Mouse (Mus musculus) liver, embryonic 12.5 days (tissue): ENCODE measurements around the gene Ncf4. TPM values are rescaled to one million over a fixed set of nuclear protein-coding genes. Genes with fewer than 3 reads are reported as not detected.
"Not testable (repeated sequence)": the region's sequence is repeated elsewhere in the genome, so short reads cannot be mapped to it uniquely, and the experiment has no call there.

Experiments
- ATAC-seq: fragments of 200-750 bp; cut with Nextera tagmentation; 2 replicates; pipeline ENCODE4 v1.8.0; 2017; ENCODE audit warnings: moderate number of reproducible peaks, mild to moderate bottlenecking, moderate library complexity
- H3K27ac ChIP-seq: fragments of 300-500 bp; sonication (generic); 2 replicates; pipeline ENCODE4 v1.5.1; 2016; ENCODE audit warnings: mild to moderate bottlenecking
- H3K27me3 ChIP-seq: fragments of 300-500 bp; sonication (generic); replicated peaks from 2 replicates; pipeline ENCODE4 v1.6.1; 2016; ENCODE audit warnings: mild to moderate bottlenecking, moderate library complexity
- H3K36me3 ChIP-seq: fragments of 300-500 bp; sonication (generic); 2 replicates; pipeline ENCODE4 v1.6.1; 2016; ENCODE audit warnings: mild to moderate bottlenecking, moderate library complexity
- H3K4me1 ChIP-seq: fragments of 300-500 bp; sonication (generic); 2 replicates; pipeline ENCODE4 v1.6.1; 2016
- H3K4me2 ChIP-seq: fragments of 300-500 bp; sonication (generic); 2 replicates; pipeline ENCODE4 v1.6.1; 2016; ENCODE audit warnings: mild to moderate bottlenecking, moderate library complexity
- H3K4me3 ChIP-seq: fragments of 300-500 bp; sonication (generic); 2 replicates; pipeline ENCODE4 v1.5.1; 2016; ENCODE audit warnings: mild to moderate bottlenecking, moderate library complexity
- H3K9ac ChIP-seq: fragments of 300-500 bp; sonication (generic); 2 replicates; pipeline ENCODE4 v1.6.1; 2016; ENCODE audit warnings: mild to moderate bottlenecking, moderate library complexity
- H3K9me3 ChIP-seq: fragments of 300-500 bp; sonication (generic); replicated peaks from 2 replicates; pipeline ENCODE4 v1.6.1; 2016; ENCODE audit warnings: mild to moderate bottlenecking, moderate library complexity
- WGBS: fragments of 180-500 bp; shearing (Covaris S2); methylation state at CpG from one replicate; pipeline ENCODE4 v1.1.7; 2016; ENCODE audit not compliant: insufficient replicate concordance; 5-methylcytosine and 5-hydroxymethylcytosine counted together
- polyA plus RNA-seq: library from polyadenylated mRNA; unstranded; fragments of >200 nt; fragmentation: Nextera tagmentation; extraction: Ambion mirVana; gene quantifications from 2 replicates; pipeline ENCODE4 v1.2.1, GENCODE M21; 2016

The Ncf4 gene
- polyA plus RNA-seq, 1 experiment from 2014 or later: 31.4 TPM

DNA sequence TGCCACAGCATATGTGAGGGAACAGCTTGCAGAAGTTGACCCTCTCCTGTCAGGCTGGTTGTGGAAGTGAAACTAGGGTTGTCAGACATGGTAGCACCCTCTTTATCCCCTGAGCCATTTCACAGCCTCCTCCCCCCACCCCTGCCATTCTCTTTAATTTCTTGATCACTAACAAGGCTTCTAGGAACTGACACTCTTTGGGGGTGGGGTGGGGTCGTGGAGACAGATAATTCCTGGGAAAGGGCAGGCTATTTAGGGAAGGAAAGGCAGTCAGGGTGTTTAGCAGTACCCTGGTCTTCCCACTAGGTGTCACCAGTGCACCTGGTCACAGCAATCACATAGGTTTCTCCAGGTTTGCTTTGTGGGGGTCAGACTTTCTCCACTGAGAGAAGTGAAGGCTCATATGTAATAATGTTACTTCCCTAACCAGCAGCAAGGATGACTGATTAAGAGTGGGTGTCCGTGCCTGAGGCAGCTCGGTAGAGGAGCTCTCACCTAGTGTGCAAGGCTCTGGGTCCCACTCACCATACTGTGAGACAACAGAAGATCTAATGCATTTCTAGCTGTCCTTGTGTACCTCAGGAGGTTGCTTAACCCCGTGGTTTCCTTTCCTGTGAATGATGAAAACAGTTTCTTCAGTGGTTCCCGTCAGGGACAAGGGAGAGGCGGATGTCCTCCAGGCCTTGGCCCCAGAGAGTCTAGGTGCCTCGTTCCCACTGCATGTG lies 12.9 kb downstream of the Ncf4 start:
- 11% methylated on average over 7 of the region's 7 CpGs for WGBS
- H3K4me3 ChIP-seq: no peak overlapping the region
- H3K36me3 ChIP-seq: no peaks in the 10 kb centered on the region
- peaks cover 15% of the 10 kb centered on the region for H3K27me3 ChIP-seq
- H3K27ac ChIP-seq: peak overlapping the region; percentile 69
- H3K9me3 ChIP-seq: no peaks in the 10 kb centered on the region
- peak overlapping the region; percentile 24; the same call in 1 of the 2 replicates for H3K9ac ChIP-seq
- ATAC-seq: no peak
- peaks cover 47% of the 10 kb centered on the region for H3K4me1 ChIP-seq
- H3K4me2 ChIP-seq: no peak overlapping the region

DNA sequence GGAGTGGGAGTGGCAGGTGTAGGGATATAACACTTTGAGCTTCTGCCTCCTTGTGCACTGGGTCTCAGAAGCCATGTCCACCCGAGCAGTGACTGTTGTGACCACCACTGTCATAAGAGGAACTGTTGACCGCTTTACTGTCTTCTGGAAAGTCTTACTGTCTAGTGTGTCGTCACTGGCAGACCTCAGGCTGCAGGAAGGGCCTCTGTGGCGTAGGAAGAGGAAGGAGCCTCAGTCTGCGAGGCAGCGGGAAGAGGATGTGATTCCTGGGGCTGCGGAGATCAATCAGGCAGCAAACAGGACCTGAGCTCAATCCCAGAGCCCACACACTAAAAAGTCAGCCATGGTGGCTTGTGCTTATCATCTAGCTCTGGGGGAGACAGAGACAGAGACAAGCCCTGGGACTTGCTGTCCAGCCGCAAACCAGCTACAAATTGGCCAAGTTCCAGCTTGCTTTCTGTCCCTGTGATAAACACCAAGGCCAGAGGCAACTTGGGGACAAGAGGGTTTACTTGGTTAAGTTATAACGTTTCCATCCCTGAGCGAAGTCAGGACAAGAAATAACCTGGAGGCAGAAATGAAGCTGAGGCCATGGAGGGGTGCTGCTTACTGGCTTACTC lies 13.8 kb downstream of the Ncf4 start:
- Histone ChIP-seq H3K9me3 (no peaks in the 10 kb centered on the region), H3K27ac (peak overlapping the region; percentile 69), H3K4me3 (no peak overlapping the region), H3K4me2 (no peak overlapping the region), H3K9ac (peak overlapping the region; percentile 24; the same call in 1 of the 2 replicates), H3K36me3 (no peaks in the 10 kb centered on the region), H3K27me3 (peaks cover 19% of the 10 kb centered on the region), H3K4me1 (peaks cover 55% of the 10 kb centered on the region)
- ATAC-seq: no peak
- WGBS: 40% methylated on average over 10 of the region's 10 CpGs

DNA sequence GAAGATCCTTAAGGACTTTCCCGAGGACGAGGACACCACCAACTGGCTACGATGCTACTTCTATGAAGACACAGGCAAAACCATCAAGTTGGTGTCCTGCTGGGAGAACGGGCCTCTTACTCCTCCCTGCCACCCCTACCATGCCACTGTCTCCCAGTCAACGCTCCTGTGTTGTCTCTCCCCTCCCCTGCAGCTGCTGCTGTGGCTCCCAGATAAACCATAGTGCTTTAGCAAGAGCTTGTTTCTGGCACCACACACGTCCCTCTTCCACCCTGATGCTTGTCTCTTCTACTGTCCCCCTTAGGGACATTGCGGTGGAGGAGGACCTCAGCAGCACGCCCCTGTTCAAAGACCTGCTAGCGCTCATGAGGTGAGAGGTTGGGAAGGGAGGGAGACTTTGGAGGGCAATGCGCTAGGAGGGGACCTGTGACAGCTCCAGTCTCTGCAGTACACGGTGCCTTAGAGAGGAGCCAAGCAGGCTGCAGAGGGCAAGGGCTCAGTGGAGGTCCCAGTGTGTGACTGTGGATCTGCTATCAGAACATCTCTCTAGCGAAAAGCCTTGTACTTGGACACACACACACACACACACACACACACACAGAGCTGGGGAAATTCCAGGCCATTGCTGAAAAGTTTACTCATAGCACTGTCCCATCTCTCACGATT lies 16.2 kb downstream of the Ncf4 start:
- Histone ChIP-seq H3K9ac (peak overlapping the region; percentile 66), H3K27ac (peak overlapping the region; percentile 89), H3K36me3 (no peaks in the 10 kb centered on the region), H3K9me3 (no peaks in the 10 kb centered on the region), H3K27me3 (peaks cover 18% of the 10 kb centered on the region), H3K4me2 (peak overlapping the region; percentile 57), H3K4me3 (peak overlapping the region; percentile 49), H3K4me1 (peaks cover 55% of the 10 kb centered on the region)
- ATAC-seq: peak; percentile 95
- WGBS: 42% methylated on average over 13 of the region's 13 CpGs

DNA sequence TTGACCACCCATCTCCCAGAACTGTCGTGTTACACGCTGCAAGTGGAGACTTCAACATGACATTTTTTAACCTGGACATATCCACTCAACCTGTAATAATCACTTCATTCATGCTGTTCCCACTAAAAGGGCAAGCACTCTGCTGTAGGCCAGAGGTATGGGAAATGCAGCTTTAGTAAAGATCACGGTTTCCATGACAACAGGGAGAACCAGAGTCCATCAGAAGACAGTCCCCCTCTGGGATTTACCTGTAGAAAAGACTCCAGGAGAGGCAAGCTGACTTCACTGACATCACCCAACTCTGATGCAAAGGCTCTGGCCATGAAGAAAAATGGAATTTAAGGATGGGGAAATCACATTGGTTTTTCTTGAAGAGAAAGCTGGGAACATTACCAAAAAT lies 18.7 kb downstream of the Ncf4 start:
- H3K27ac ChIP-seq: no peak overlapping the region
- peaks cover 20% of the 10 kb centered on the region; the same call in 1 of the 2 replicates for H3K27me3 ChIP-seq
- no peak for ATAC-seq
- no peaks in the 10 kb centered on the region for H3K36me3 ChIP-seq
- H3K4me3 ChIP-seq: peak overlapping the region; percentile 49; the same call in 1 of the 2 replicates
- H3K9me3 ChIP-seq: no peaks in the 10 kb centered on the region
- peaks cover 70% of the 10 kb centered on the region for H3K4me1 ChIP-seq
- peak overlapping the region; percentile 57 for H3K4me2 ChIP-seq
- WGBS: 76% methylated on average over 3 of the region's 3 CpGs
- peak overlapping the region; percentile 66 for H3K9ac ChIP-seq

- H3K27ac ChIP-seq: peak overlapping the region; percentile 94
- H3K9me3 ChIP-seq: no peaks in the 10 kb centered on the region; the same call in 1 of the 2 replicates
- peaks cover 68% of the 10 kb centered on the region for H3K4me1 ChIP-seq
- H3K9ac ChIP-seq: peak overlapping the region; percentile 62
- peaks cover 20% of the 10 kb centered on the region; the same call in 1 of the 2 replicates for H3K27me3 ChIP-seq
- H3K4me3 ChIP-seq: 0 out of 2 replicates have a peak overlapping the region, but pooled peaks have one; percentile 4
- 34% methylated on average over 10 of the region's 10 CpGs for WGBS
- no peaks in the 10 kb centered on the region for H3K36me3 ChIP-seq
- ATAC-seq: peak; percentile 53
- peak overlapping the region; percentile 58 for H3K4me2 ChIP-seq
Observed at GRCm38 (mm10) chr15:78267441-78267840, 22.8 kb downstream of the Ncf4 start.

GRCm38 (mm10) chr15:78267865-78268264 lies 23.3 kb downstream of the Ncf4 start:
- Histone ChIP-seq H3K4me1 (peaks cover 64% of the 10 kb centered on the region), H3K36me3 (no peaks in the 10 kb centered on the region), H3K9me3 (no peaks in the 10 kb centered on the region; the same call in 1 of the 2 replicates), H3K27me3 (peaks cover 16% of the 10 kb centered on the region; the same call in 1 of the 2 replicates), H3K4me2 (peak overlapping the region; percentile 58), H3K27ac (peak overlapping the region; percentile 94), H3K4me3 (no peak overlapping the region), H3K9ac (peak overlapping the region; percentile 62)
- ATAC-seq: peak; percentile 98
- 12% methylated on average over 4 of the region's 4 CpGs for WGBS

DNA sequence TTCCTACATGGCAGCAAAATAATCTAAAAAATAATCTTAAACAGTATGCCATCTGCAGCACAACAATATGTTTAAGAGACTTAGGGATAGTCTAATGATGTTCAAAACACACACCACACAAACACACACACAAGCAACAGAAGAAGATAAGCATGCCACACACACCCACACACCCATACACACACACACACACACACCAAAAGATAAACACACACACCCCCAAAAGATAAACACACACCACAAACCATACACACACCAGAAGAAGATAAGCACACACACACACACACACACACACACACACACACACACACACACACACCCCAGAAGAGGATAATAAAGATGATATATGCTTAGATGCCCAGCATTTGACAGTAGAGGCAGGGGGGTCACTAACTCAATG lies 26.6 kb downstream of the Ncf4 start:
- Histone ChIP-seq H3K4me2 (no peak overlapping the region), H3K27ac (peak overlapping the region; percentile 73), H3K27me3 (peaks cover 13% of the 10 kb centered on the region), H3K4me3 (no peak overlapping the region), H3K9ac (no peak overlapping the region), H3K36me3 (no peaks in the 10 kb centered on the region), H3K9me3 (no peaks in the 10 kb centered on the region; the same call in 1 of the 2 replicates), H3K4me1 (peaks cover 58% of the 10 kb centered on the region)
- ATAC-seq: peak; percentile 43

- H3K4me3 ChIP-seq: no peak overlapping the region
- ATAC-seq: no peak; the same call in 1 of the 2 replicates
- 25% methylated on average over 2 of the region's 2 CpGs for WGBS
- no peak overlapping the region for H3K4me2 ChIP-seq
- no peaks in the 10 kb centered on the region for H3K9me3 ChIP-seq
- H3K9ac ChIP-seq: no peak overlapping the region
- H3K4me1 ChIP-seq: peaks cover 9% of the 10 kb centered on the region
- H3K27me3 ChIP-seq: peaks cover 23% of the 10 kb centered on the region
- no peaks in the 10 kb centered on the region for H3K36me3 ChIP-seq
- no peak overlapping the region for H3K27ac ChIP-seq
Observed at GRCm38 (mm10) chr15:78278308-78278707, 33.7 kb downstream of the Ncf4 start.

GRCm38 (mm10) chr15:78287941-78288340 lies 43.3 kb downstream of the Ncf4 start:
- Histone ChIP-seq H3K9me3 (no peaks in the 10 kb centered on the region), H3K27ac (no peak overlapping the region), H3K27me3 (no peaks in the 10 kb centered on the region; the same call in 1 of the 2 replicates), H3K36me3 (no peaks in the 10 kb centered on the region), H3K4me1 (no peaks in the 10 kb centered on the region), H3K4me3 (no peak overlapping the region), H3K9ac (no peak overlapping the region), H3K4me2 (no peak overlapping the region)
- ATAC-seq: no peak
- 69% methylated on average over 5 of the region's 5 CpGs for WGBS

- not testable (repeated sequence) for H3K4me3 ChIP-seq, H3K27me3 ChIP-seq, H3K4me2 ChIP-seq, H3K9me3 ChIP-seq, H3K36me3 ChIP-seq, H3K27ac ChIP-seq, ATAC-seq, H3K4me1 ChIP-seq, H3K9ac ChIP-seq
- WGBS: 60% methylated on average over 5 of the region's 5 CpGs
Observed at GRCm38 (mm10) chr15:78289775-78290174, 45.2 kb downstream of the Ncf4 start.

DNA sequence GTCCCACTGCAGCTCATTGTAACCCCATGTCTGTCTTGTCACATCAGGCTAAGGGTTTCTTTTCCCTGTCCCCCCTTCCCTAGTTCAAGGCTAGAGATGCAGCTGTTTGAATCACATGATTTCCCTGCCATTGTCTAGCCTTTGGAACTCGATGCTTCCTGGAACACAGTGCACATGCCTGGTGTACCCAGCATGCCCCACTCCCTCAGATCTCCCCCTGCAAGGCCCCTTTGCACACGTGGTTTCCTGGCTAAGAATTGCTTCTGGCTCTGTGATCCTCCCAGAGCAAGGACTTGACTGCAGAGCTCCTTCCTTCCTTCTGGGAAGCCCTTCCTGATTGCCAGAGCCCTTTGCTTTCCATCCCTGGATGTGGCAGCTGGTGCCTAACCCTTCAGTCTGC lies 48.6 kb downstream of the Ncf4 start:
- ATAC-seq: peak; percentile 35; the same call in 1 of the 2 replicates
- not testable (repeated sequence) for H3K4me3 ChIP-seq, H3K36me3 ChIP-seq, H3K4me1 ChIP-seq, H3K27ac ChIP-seq, H3K4me2 ChIP-seq, H3K9ac ChIP-seq, H3K9me3 ChIP-seq, H3K27me3 ChIP-seq
- 13% methylated on average over 2 of the region's 2 CpGs for WGBS

DNA sequence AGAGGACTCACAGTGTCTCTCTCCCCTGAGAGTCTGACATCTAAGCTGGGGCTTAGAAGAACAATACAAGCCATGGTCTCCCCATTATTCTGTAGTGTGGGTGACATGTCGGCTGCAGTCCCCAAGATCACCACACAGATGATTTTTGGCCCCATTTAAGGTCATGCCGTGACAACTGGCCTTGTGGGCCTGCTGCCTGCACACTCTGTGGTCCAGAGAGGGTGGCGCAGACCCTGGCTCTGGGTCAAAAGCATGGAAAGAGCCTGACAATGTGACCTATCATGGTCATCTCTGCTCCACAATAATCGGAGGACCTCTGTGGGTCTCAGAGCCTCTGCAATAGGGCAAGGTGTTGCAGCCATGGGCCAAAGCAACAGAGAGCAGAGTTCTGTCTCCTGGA lies 49.1 kb downstream of the Ncf4 start:
- H3K4me2 ChIP-seq: no peak overlapping the region
- H3K4me3 ChIP-seq: no peak overlapping the region
- no peaks in the 10 kb centered on the region for H3K4me1 ChIP-seq
- WGBS: 76% methylated on average over 4 of the region's 4 CpGs
- H3K27ac ChIP-seq: no peak overlapping the region
- no peaks in the 10 kb centered on the region for H3K36me3 ChIP-seq
- no peak; the same call in 1 of the 2 replicates for ATAC-seq
- H3K27me3 ChIP-seq: peaks cover 7% of the 10 kb centered on the region; the same call in 1 of the 2 replicates
- no peak overlapping the region for H3K9ac ChIP-seq
- no peaks in the 10 kb centered on the region for H3K9me3 ChIP-seq
